Mouse (Mus musculus): ENCODE measurements around the gene Rgs7. TPM values are rescaled to one million over a fixed set of nuclear protein-coding genes. Genes with fewer than 3 reads are reported as not detected.

Gene Rgs7
- total RNA-seq, 4 experiments from 2014 or later, result 6.8 to 13.3 (median 11.3) TPM

GRCm38 (mm10) chr1:175028267-175028666 lies 464.0 kb downstream of the Rgs7 start:
- no peak for DNase-seq

GRCm38 (mm10) chr1:175025781-175026309 lies 466.5 kb downstream of the Rgs7 start:
- DNase-seq, result no peak

GRCm38 (mm10) chr1:175024136-175024535 lies 468.2 kb downstream of the Rgs7 start:
- DNase-seq, result no peak

Other genes starting within 250 kb of the Rgs7 start
- gene Kmo, start 127.9 kb upstream of the Rgs7 start, total RNA-seq (2022), result 1 to 10 TPM in 3 of 4 experiments, under 1 TPM in 1; 0.32 to 1.6 (median 1.1) TPM
- 100 to 1,000 TPM; 106 to 187 (median 148) TPM for gene Fh1, start 133.1 kb upstream of the Rgs7 start, total RNA-seq (2022)
- gene Opn3, start 200.3 kb upstream of the Rgs7 start, total RNA-seq (2022), result 10 to 100 TPM in 2 of 4 experiments, 1 to 10 TPM in 2; 7.7 to 16.8 (median 11.3) TPM
- 10 to 100 TPM in 1 of 4 experiments, 1 to 10 TPM in 3; 8.1 to 10.6 (median 9.5) TPM for gene Chml, start 200.4 kb upstream of the Rgs7 start, total RNA-seq (2022)
- not detected for gene Wdr64, start 206.1 kb upstream of the Rgs7 start, total RNA-seq (2022)